Mouse (Mus musculus) megakaryocyte, embryonic 14.5 days (primary cell): ENCODE data around the gene Dcaf7.

ENCODE experiments used
- FLI1 ChIP-seq: IDR thresholded peaks from 2 replicates; pipeline ENCODE4 v1.6.1; 2012; ENCODE audit warnings: low read length, inconsistent platforms, mixed read lengths
- GATA1 ChIP-seq: IDR thresholded peaks from 3 replicates; pipeline ENCODE4 v1.6.1; 2012; ENCODE audit warnings: mixed read lengths, low read length, inconsistent platforms, borderline replicate concordance

- TF ChIP-seq GATA1 (no peak), FLI1 (no peak)
These were observed 29.4 kb downstream of the Dcaf7 start, which contains the start of gene Taco1 for GRCm38 (mm10) chr11:106065923-106066571.
